Mouse (Mus musculus) MEL (cell line): ENCODE data around the gene Numa1. TPM values are rescaled to one million over a fixed set of nuclear protein-coding genes. Genes with fewer than 3 reads are reported as not detected.

ENCODE experiments used
- DNase-seq: peaks from one replicate; pipeline ENCODE4 v3.0.0; 2011; ENCODE audit warnings: low read depth, low spot score
- H3K27ac ChIP-seq: 2 replicates; pipeline ENCODE4 v1.5.1; 2012; ENCODE audit warnings: low read depth, mild to moderate bottlenecking, control low read depth, low read length, moderate library complexity; ENCODE audit not compliant: control insufficient read depth
- H3K27me3 ChIP-seq, 2 experiments: fragments of 150-350 bp in 1 of 2; sonication (generic) in 1 of 2; 2 replicates each; pipeline ENCODE4 v1.6.1; 2012; ENCODE audit warnings: low read length in 2 of 2, mild to moderate bottlenecking in 2 of 2, improper control_type of control experiment in 1 of 2, moderate library complexity in 1 of 2; ENCODE audit not compliant: insufficient read depth in 2 of 2, control insufficient read depth in 1 of 2
- H3K36me3 ChIP-seq, 2 experiments: 2 replicates each; pipeline ENCODE4 v1.6.1; 2012 to 2014; ENCODE audit warnings: low read length in 2 of 2, improper control_type of control experiment in 1 of 2, inconsistent platforms in 1 of 2, mild to moderate bottlenecking in 1 of 2; ENCODE audit not compliant: insufficient read depth in 2 of 2, control insufficient read depth in 1 of 2
- H3K4me1 ChIP-seq, 2 experiments: fragments of 150-350 bp in 1 of 2; sonication (generic) in 1 of 2; 2 replicates each; pipeline ENCODE4 v1.6.1; 2012; ENCODE audit warnings: low read length in 2 of 2, improper control_type of control experiment in 1 of 2, mild to moderate bottlenecking in 1 of 2; ENCODE audit not compliant: insufficient read depth in 2 of 2, control insufficient read depth in 1 of 2
- H3K4me3 ChIP-seq, 2 experiments: fragments of 150-350 bp in 1 of 2; sonication (generic) in 1 of 2; 2 replicates each; pipeline ENCODE4 v1.5.1; 2012; ENCODE audit warnings: low read depth in 2 of 2, low read length in 2 of 2, mild to moderate bottlenecking in 2 of 2, moderate library complexity in 2 of 2, control low read depth in 1 of 2, improper control_type of control experiment in 1 of 2; ENCODE audit not compliant: control insufficient read depth in 1 of 2, insufficient read depth in 1 of 2
- H3K79me2 ChIP-seq: 2 replicates; pipeline ENCODE4 v1.6.1; 2012; ENCODE audit warnings: mild to moderate bottlenecking, low read length, moderate library complexity; ENCODE audit not compliant: control insufficient read depth, poor library complexity, insufficient read depth
- H3K9ac ChIP-seq: 2 replicates; pipeline ENCODE4 v1.6.1; 2012; ENCODE audit warnings: low read depth, mild to moderate bottlenecking, control low read depth, low read length, moderate library complexity; ENCODE audit not compliant: control insufficient read depth, poor library complexity, severe bottlenecking
- H3K9me3 ChIP-seq: fragments of 150-350 bp; sonication (generic); replicated peaks from 2 replicates; pipeline ENCODE4 v1.6.1; 2012; ENCODE audit warnings: mild to moderate bottlenecking, low read length, improper control_type of control experiment, moderate library complexity; ENCODE audit not compliant: insufficient read depth
- CHD2 ChIP-seq: IDR thresholded peaks from 2 replicates; pipeline ENCODE4 v1.6.1; 2011; ENCODE audit warnings: low read length, improper control_type of control experiment
- ELF1 ChIP-seq: IDR thresholded peaks from 2 replicates; pipeline ENCODE4 v1.6.1; 2014; ENCODE audit warnings: low read depth, mild to moderate bottlenecking, inconsistent platforms, low read length, improper control_type of control experiment, moderate library complexity
- EP300 ChIP-seq, 2 experiments: IDR thresholded peaks; 2 replicates each; pipeline ENCODE4 v1.6.1; 2011; ENCODE audit warnings: improper control_type of control experiment in 2 of 2, low read length in 2 of 2, low read depth in 1 of 2, mild to moderate bottlenecking in 1 of 2
- GATA1 ChIP-seq: IDR thresholded peaks from 2 replicates; pipeline ENCODE4 v1.6.1; 2011; ENCODE audit warnings: low read depth, low read length, improper control_type of control experiment
- JUND ChIP-seq: IDR thresholded peaks from 2 replicates; pipeline ENCODE4 v1.6.1; 2011; ENCODE audit warnings: low read depth, mild to moderate bottlenecking, improper control_type of control experiment, low read length
- MYB ChIP-seq: IDR thresholded peaks from 2 replicates; pipeline ENCODE4 v1.6.1; 2011; ENCODE audit warnings: mild to moderate bottlenecking, low read depth, low read length, improper control_type of control experiment
- NELFE ChIP-seq: IDR thresholded peaks from 2 replicates; pipeline ENCODE4 v1.6.1; 2011; ENCODE audit warnings: low read depth, low read length, improper control_type of control experiment
- POLR2A ChIP-seq, 2 experiments: IDR thresholded peaks; 2 replicates each; pipeline ENCODE4 v1.6.1; 2011 to 2012; ENCODE audit warnings: low read length in 2 of 2, mild to moderate bottlenecking in 2 of 2, control low read depth in 1 of 2, improper control_type of control experiment in 1 of 2, low read depth in 1 of 2, moderate library complexity in 1 of 2; ENCODE audit not compliant: control insufficient read depth in 1 of 2, insufficient read depth in 1 of 2, poor library complexity in 1 of 2
- RCOR1 ChIP-seq: IDR thresholded peaks from 2 replicates; pipeline ENCODE4 v1.6.1; 2012; ENCODE audit warnings: low read depth, mild to moderate bottlenecking, inconsistent platforms, low read length, improper control_type of control experiment
- SIN3A ChIP-seq: IDR thresholded peaks from 2 replicates; pipeline ENCODE4 v1.6.1; 2012; ENCODE audit warnings: low read length, improper control_type of control experiment, inconsistent platforms
- SMC3 ChIP-seq: IDR thresholded peaks from 2 replicates; pipeline ENCODE4 v1.6.1; 2011; ENCODE audit warnings: low read depth, low read length, improper control_type of control experiment
- TAL1 ChIP-seq: IDR thresholded peaks from 2 replicates; pipeline ENCODE4 v1.6.1; 2012; ENCODE audit warnings: mild to moderate bottlenecking, inconsistent platforms, low read length, moderate library complexity, mixed read lengths
- TCF12 ChIP-seq: IDR thresholded peaks from 2 replicates; pipeline ENCODE4 v1.6.1; 2014; ENCODE audit warnings: low read depth, mild to moderate bottlenecking, inconsistent platforms, low read length, improper control_type of control experiment, moderate library complexity
- USF2 ChIP-seq, 2 experiments: IDR thresholded peaks; 2 replicates each; pipeline ENCODE4 v1.6.1; 2011 to 2012; ENCODE audit warnings: improper control_type of control experiment in 2 of 2, low read length in 2 of 2, borderline replicate concordance in 1 of 2, inconsistent platforms in 1 of 2, low read depth in 1 of 2, mild to moderate bottlenecking in 1 of 2; ENCODE audit not compliant: insufficient read depth in 1 of 2
- ZKSCAN1 ChIP-seq: IDR thresholded peaks from 2 replicates; pipeline ENCODE4 v1.6.1; 2012; ENCODE audit warnings: low read depth, mild to moderate bottlenecking, inconsistent platforms, low read length, improper control_type of control experiment, moderate library complexity
- ZMIZ1 ChIP-seq: IDR thresholded peaks from 2 replicates; pipeline ENCODE4 v1.6.1; 2012; ENCODE audit warnings: low read depth, mild to moderate bottlenecking, inconsistent platforms, low read length, improper control_type of control experiment, moderate library complexity
- ZNF384 ChIP-seq: IDR thresholded peaks from 2 replicates; pipeline ENCODE4 v1.6.1; 2012; ENCODE audit warnings: low read depth, mild to moderate bottlenecking, inconsistent platforms, low read length, improper control_type of control experiment
- polyA plus RNA-seq, 2 experiments: library from polyadenylated mRNA; stranded (reverse) in 1 of 2; unstranded in 1 of 2; fragments of >175 nt in 1 of 2; fragments of >200 nt in 1 of 2; gene quantifications; 2 replicates each; pipeline versions ENCODE4 v1.2.1 to v1.2.4; 2012; ENCODE audit warnings: low replicate concordance in 2 of 2, low read depth in 1 of 2; ENCODE audit not compliant: insufficient read length in 2 of 2, insufficient read depth in 1 of 2, missing spikeins in 1 of 2
- total RNA-seq: library from RNA; depleted of rRNA; stranded (reverse); fragments of 300-350 nt; gene quantifications from 2 replicates; pipeline ENCODE4 v1.2.3, GENCODE M21; 2012

Numa1 gene
- total and polyA plus RNA-seq, 3 experiments = 48.7 to 91.2 (median 50.0) TPM

- Histone ChIP-seq H3K27me3 (no peaks in the 10 kb centered on the region), H3K4me3 (no peak overlapping the region), H3K36me3 (peaks cover 9 to 13% of the 10 kb centered on the region in 2 experiments), H3K79me2 (no peaks in the 10 kb centered on the region), H3K9ac (no peak overlapping the region), H3K9me3 (no peaks in the 10 kb centered on the region), H3K27ac (no peak overlapping the region), H3K4me1 (0 out of 4 replicates have a peak, but pooled peaks cover 0 to 2% of the 10 kb centered on the region in 2 experiments)
- TF ChIP-seq TAL1 = peak; percentile 85
- TF ChIP-seq RCOR1 = no peak
- peak; percentile 56 to 67 for TF ChIP-seq EP300 (IDR thresholded peaks at IDR 0.05; ENCODE audit: low read depth in 1 of 2, low read length in 2 of 2)
- 0 out of 2 replicates have a peak, but pooled peaks have one; percentile 42 for TF ChIP-seq MYB
- peak; percentile 68 for TF ChIP-seq GATA1
- TF ChIP-seq TCF12 = peak; percentile 61; the same call in 1 of the 2 replicates
- no peak for TF ChIP-seq POLR2A (IDR thresholded peaks at IDR 0.05; ENCODE audit: control insufficient read depth in 1 of 2, insufficient read depth in 1 of 2, low read depth in 1 of 2, low read length in 2 of 2, poor library complexity in 1 of 2)
- DNase-seq = peak; percentile 50
Observed at GRCm38 (mm10) chr7:102006520-102006919, 72.6 kb downstream of the Numa1 start.

GRCm38 (mm10) chr7:102011855-102012254 lies 77.9 kb downstream of the Numa1 start:
- no peak overlapping the region for H3K27ac ChIP-seq
- no peaks in the 10 kb centered on the region for H3K27me3 ChIP-seq
- H3K9ac ChIP-seq = no peak overlapping the region
- no peaks in the 10 kb centered on the region for H3K4me1 ChIP-seq
- no peaks in the 10 kb centered on the region for H3K9me3 ChIP-seq
- H3K4me3 ChIP-seq = no peak overlapping the region
- no peak for DNase-seq
- H3K79me2 ChIP-seq = no peaks in the 10 kb centered on the region
- TF ChIP-seq ZMIZ1 (no peak), USF2 (IDR thresholded peaks at IDR 0.05; ENCODE audit: borderline replicate concordance in 1 of 2, insufficient read depth in 1 of 2, low read depth in 1 of 2, low read length in 2 of 2) (no peak), ZNF384 (no peak), SIN3A (no peak)
- H3K36me3 ChIP-seq = peaks cover under 1 to 7% of the 10 kb centered on the region in 2 experiments; a peak in 3 of 4 replicates

GRCm38 (mm10) chr7:102013416-102013815 lies 79.5 kb downstream of the Numa1 start:
- Histone ChIP-seq H3K4me1 (no peaks in the 10 kb centered on the region), H3K9ac (no peak overlapping the region), H3K27ac (no peak overlapping the region), H3K79me2 (no peaks in the 10 kb centered on the region), H3K36me3 (peaks cover 0 to 7% of the 10 kb centered on the region in 2 experiments; a peak in 2 of 4 replicates), H3K4me3 (no peak overlapping the region), H3K27me3 (no peaks in the 10 kb centered on the region), H3K9me3 (no peaks in the 10 kb centered on the region)
- no peak for DNase-seq
- TF ChIP-seq EP300 (IDR thresholded peaks at IDR 0.05; ENCODE audit: low read depth in 1 of 2, low read length in 2 of 2) (no peak), JUND (no peak), SMC3 (no peak), CHD2 (no peak), ZKSCAN1 (no peak), NELFE (no peak), ELF1 (no peak), GATA1 (no peak), MYB (no peak)
